Mouse (Mus musculus) brain, embryonic 14.5 days (tissue): ENCODE results near the gene Snip1.

Experiments used
- CTCF ChIP-seq: fragments of 200-500 bp; IDR thresholded peaks from 2 replicates; pipeline ENCODE4 v1.5.1; 2012; ENCODE audit warnings: inconsistent platforms, mild to moderate bottlenecking, moderate library complexity, borderline replicate concordance; ENCODE audit not compliant: insufficient read depth, insufficient read length; ENCODE audit errors: extremely low read depth
- POLR2A ChIP-seq: fragments of 200-500 bp; IDR thresholded peaks from 2 replicates; pipeline ENCODE4 v1.6.1; 2012; ENCODE audit warnings: mild to moderate bottlenecking, inconsistent platforms, borderline replicate concordance; ENCODE audit not compliant: poor library complexity, insufficient read depth, insufficient read length, severe bottlenecking; ENCODE audit errors: extremely low read depth

- TF ChIP-seq POLR2A (no peak), CTCF (no peak)
Measured at GRCm38 (mm10) chr4:125116090-125116861, 49.8 kb downstream of the Snip1 start.
